Mouse (Mus musculus): ENCODE measurements at regions not wholly inside any gene's neighbourhood (a gene's known extent, or its start where the extent isn't known, plus 50 kb on each side); places are given as distances from the start of the nearest gene placed in this dataset.
"Not testable (repeated sequence)": the region's sequence is repeated elsewhere in the genome, so short reads cannot be mapped to it uniquely, and the experiment has no call there.

DNA sequence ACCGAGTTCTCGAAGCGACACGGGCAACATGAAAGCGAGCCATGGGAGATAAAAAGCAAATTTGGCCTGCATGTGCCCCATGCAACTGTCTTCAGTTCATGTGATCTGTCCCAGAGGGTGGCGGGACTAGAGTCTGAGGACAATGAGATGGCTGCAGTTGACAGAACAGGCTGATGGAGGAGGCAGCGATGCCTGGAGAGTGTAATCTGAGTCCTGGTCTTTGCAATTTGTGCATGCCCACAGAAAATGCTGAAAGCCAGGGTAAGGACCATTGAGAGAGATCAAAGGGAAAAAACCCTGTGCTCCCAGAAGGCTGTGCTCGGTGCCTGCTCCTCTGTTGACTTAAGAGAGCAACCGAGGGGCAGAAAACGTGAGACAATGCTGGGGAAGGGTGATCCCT is 624.8 kb upstream of the BB014433 start:
- DNase-seq, result no peak
- Histone ChIP-seq H3K4me2 (no peak overlapping the region), H3K27ac (no peak overlapping the region), H3K9me3 (replicated peaks) (no peaks in the 10 kb centered on the region), H3K9ac (no peak overlapping the region), H3K27me3 (no peaks in the 10 kb centered on the region), H3K36me3 (no peaks in the 10 kb centered on the region), H3K4me3 (replicated peaks) (no peak overlapping the region), H3K4me1 (replicated peaks) (no peaks in the 10 kb centered on the region)
- no peak for ATAC-seq (ENCODE audit: low read depth)
- WGBS (ENCODE audit: insufficient replicate concordance), result 65% methylated on average over 10 of the region's 10 CpGs

DNA sequence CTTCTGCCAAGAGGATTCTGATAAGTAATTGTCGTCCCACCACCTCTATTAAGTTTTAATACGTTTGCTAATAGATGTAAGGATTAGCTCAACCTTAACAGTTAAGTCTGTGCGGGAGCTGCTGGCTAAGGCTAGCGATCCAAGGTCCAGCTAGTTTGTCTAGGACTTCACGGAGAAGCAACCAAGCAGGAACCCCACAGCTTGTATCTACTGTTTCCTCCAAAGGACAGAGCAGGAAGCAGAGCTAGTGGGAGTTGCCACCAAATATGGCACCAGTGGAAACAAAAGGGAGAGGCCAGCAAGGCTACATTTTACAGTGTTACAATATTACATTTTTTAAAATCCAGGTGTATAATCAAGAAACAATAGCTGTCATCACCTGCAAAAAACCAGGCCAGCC is 624.4 kb upstream of the BB014433 start:
- Histone ChIP-seq H3K9ac (no peak overlapping the region), H3K27ac (no peak overlapping the region), H3K4me2 (no peak overlapping the region), H3K4me1 (replicated peaks) (no peaks in the 10 kb centered on the region), H3K9me3 (replicated peaks) (no peaks in the 10 kb centered on the region), H3K4me3 (replicated peaks) (no peak overlapping the region), H3K27me3 (no peaks in the 10 kb centered on the region), H3K36me3 (no peaks in the 10 kb centered on the region)
- ATAC-seq (ENCODE audit: low read depth), result no peak
- no peak for DNase-seq
- 66% methylated on average over 5 of the region's 5 CpGs for WGBS (ENCODE audit: insufficient replicate concordance)

GRCm38 (mm10) chr8:15669515-15669914 is 623.6 kb upstream of the BB014433 start:
- H3K4me1 ChIP-seq (replicated peaks), result no peaks in the 10 kb centered on the region
- H3K4me3 ChIP-seq (replicated peaks), result no peak overlapping the region
- no peaks in the 10 kb centered on the region for H3K27me3 ChIP-seq
- WGBS (ENCODE audit: insufficient replicate concordance), result 77% methylated on average over 3 of the region's 3 CpGs
- no peak overlapping the region for H3K27ac ChIP-seq
- no peaks in the 10 kb centered on the region for H3K9me3 ChIP-seq (replicated peaks)
- H3K9ac ChIP-seq, result no peak overlapping the region
- ATAC-seq (ENCODE audit: low read depth), result no peak
- H3K4me2 ChIP-seq, result no peak overlapping the region
- DNase-seq, result no peak
- H3K36me3 ChIP-seq, result no peaks in the 10 kb centered on the region

- Histone ChIP-seq H3K9ac (no peak overlapping the region), H3K27me3 (no peaks in the 10 kb centered on the region), H3K4me3 (replicated peaks) (no peak overlapping the region), H3K36me3 (no peaks in the 10 kb centered on the region), H3K4me2 (no peak overlapping the region), H3K4me1 (replicated peaks) (no peaks in the 10 kb centered on the region), H3K27ac (no peak overlapping the region), H3K9me3 (replicated peaks) (peaks cover 7% of the 10 kb centered on the region; the same call in 1 of the 2 replicates)
- 27% methylated on average over 1 of the region's 1 CpGs for WGBS (ENCODE audit: insufficient replicate concordance)
- DNase-seq (no peak), ATAC-seq (ENCODE audit: low read depth) (no peak)
Observed at GRCm38 (mm10) chr8:15660602-15661001, 614.7 kb upstream of the BB014433 start.

- no peak for DNase-seq
- 57% methylated on average over 4 of the region's 4 CpGs for whole genome bisulfite sequencing (ENCODE audit: insufficient replicate concordance)
Observed at GRCm38 (mm10) chr8:15634769-15635366, 589.0 kb upstream of the BB014433 start.

DNA sequence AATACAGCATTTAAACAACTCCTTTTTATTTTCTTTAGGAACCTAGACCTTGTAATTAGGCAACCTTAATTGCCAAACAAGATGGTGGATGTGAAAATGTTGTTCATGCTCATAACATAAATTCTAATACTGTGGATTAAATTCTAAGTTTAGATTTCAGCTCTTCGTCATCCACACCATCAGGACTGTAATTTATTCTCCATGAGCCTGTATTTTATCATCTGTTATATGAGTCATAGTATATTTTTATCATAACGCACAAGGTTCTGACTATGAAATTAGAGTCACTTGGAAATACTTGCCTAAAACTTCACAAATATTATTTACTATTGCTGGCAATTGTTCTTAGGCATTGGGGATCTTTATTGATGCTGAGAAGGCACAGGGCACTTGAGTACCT is 582.7 kb upstream of the BB014433 start:
- Histone ChIP-seq H3K4me2 (no peak overlapping the region), H3K9ac (no peak overlapping the region), H3K27me3 (no peaks in the 10 kb centered on the region), H3K4me3 (replicated peaks) (no peak overlapping the region), H3K4me1 (replicated peaks) (no peaks in the 10 kb centered on the region), H3K9me3 (replicated peaks) (no peaks in the 10 kb centered on the region), H3K27ac (no peak overlapping the region), H3K36me3 (no peaks in the 10 kb centered on the region)
- no peak for DNase-seq
- 48% methylated on average over 2 of the region's 2 CpGs for WGBS (ENCODE audit: insufficient replicate concordance)
- no peak for ATAC-seq (ENCODE audit: low read depth)

More at GRCm38 (mm10) chr8:15634769-15635366, 589.0 kb upstream of the BB014433 start:
- Histone ChIP-seq H3K9ac (no peak overlapping the region), H3K4me2 (no peak overlapping the region), H3K36me3 (no peaks in the 10 kb centered on the region), H3K9me3 (replicated peaks) (no peaks in the 10 kb centered on the region), H3K27ac (no peak overlapping the region), H3K27me3 (no peaks in the 10 kb centered on the region), H3K4me1 (replicated peaks) (no peaks in the 10 kb centered on the region), H3K4me3 (replicated peaks) (no peak overlapping the region)
- ATAC-seq (ENCODE audit: low read depth), result no peak

- not testable (repeated sequence) for H3K36me3 ChIP-seq; H3K9me3 ChIP-seq (replicated peaks); H3K4me3 ChIP-seq (replicated peaks); H3K4me1 ChIP-seq (replicated peaks); H3K9ac ChIP-seq; H3K27me3 ChIP-seq; ATAC-seq (ENCODE audit: low read depth); H3K27ac ChIP-seq; DNase-seq; H3K4me2 ChIP-seq
- WGBS (ENCODE audit: insufficient replicate concordance), result 71% methylated on average over 31 of the region's 31 CpGs
Observed at GRCm38 (mm10) chr8:15623602-15624392, 577.9 kb upstream of the BB014433 start.

- Histone ChIP-seq H3K9me3 (replicated peaks) (no peaks in the 10 kb centered on the region), H3K27me3 (no peaks in the 10 kb centered on the region), H3K36me3 (no peaks in the 10 kb centered on the region), H3K27ac (no peak overlapping the region), H3K4me2 (no peak overlapping the region), H3K9ac (no peak overlapping the region), H3K4me1 (replicated peaks) (no peaks in the 10 kb centered on the region), H3K4me3 (replicated peaks) (no peak overlapping the region)
- DNase-seq, result no peak
- ATAC-seq (ENCODE audit: low read depth), result no peak
- WGBS (ENCODE audit: insufficient replicate concordance), result 62% methylated on average over 8 of the region's 8 CpGs
Observed at GRCm38 (mm10) chr8:15610217-15610616, 564.3 kb upstream of the BB014433 start.

- DNase-seq (no peak), ATAC-seq (ENCODE audit: low read depth) (no peak)
- no peaks in the 10 kb centered on the region for H3K27me3 ChIP-seq
- H3K4me2 ChIP-seq, result no peak overlapping the region
- no peak overlapping the region for H3K27ac ChIP-seq
- H3K9me3 ChIP-seq (replicated peaks), result no peaks in the 10 kb centered on the region
- no peaks in the 10 kb centered on the region for H3K4me1 ChIP-seq (replicated peaks)
- no peaks in the 10 kb centered on the region for H3K36me3 ChIP-seq
- WGBS (ENCODE audit: insufficient replicate concordance), result 34% methylated on average over 7 of the region's 7 CpGs
- no peak overlapping the region for H3K4me3 ChIP-seq (replicated peaks)
- no peak overlapping the region for H3K9ac ChIP-seq
Observed at GRCm38 (mm10) chr8:15607598-15608215, 561.8 kb upstream of the BB014433 start.

- Histone ChIP-seq H3K4me1 (replicated peaks) (no peaks in the 10 kb centered on the region), H3K9ac (no peak overlapping the region), H3K4me3 (replicated peaks) (no peak overlapping the region), H3K27ac (no peak overlapping the region), H3K4me2 (no peak overlapping the region), H3K9me3 (replicated peaks) (no peaks in the 10 kb centered on the region), H3K36me3 (no peaks in the 10 kb centered on the region), H3K27me3 (no peaks in the 10 kb centered on the region)
- 61% methylated on average over 4 of the region's 4 CpGs for WGBS (ENCODE audit: insufficient replicate concordance)
- ATAC-seq (ENCODE audit: low read depth) (no peak), DNase-seq (no peak)
Observed at GRCm38 (mm10) chr8:15601531-15601930, 555.7 kb upstream of the BB014433 start.

DNA sequence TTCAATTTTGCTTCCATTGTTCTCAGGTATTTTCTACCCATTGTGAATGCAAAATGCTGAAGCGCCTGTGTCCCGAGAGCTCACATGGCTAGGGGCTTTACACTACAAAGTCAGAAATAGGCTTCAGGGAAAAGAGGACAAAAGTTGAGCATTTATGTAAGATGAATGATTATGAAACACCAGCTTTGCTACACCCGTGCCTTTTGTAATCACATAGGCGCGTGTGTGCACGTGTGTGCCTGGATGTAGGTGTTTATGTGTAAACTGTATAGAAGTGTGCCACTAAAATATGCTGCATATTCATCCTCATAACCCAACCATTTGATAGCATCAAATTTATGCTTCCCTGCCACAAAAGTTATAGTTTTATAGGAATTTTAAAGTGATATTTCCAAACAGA is 547.2 kb upstream of the BB014433 start:
- H3K27me3 ChIP-seq, result no peaks in the 10 kb centered on the region
- no peak overlapping the region for H3K4me3 ChIP-seq (replicated peaks)
- H3K27ac ChIP-seq, result no peak overlapping the region
- no peaks in the 10 kb centered on the region for H3K4me1 ChIP-seq (replicated peaks)
- H3K4me2 ChIP-seq, result no peak overlapping the region
- no peaks in the 10 kb centered on the region for H3K9me3 ChIP-seq (replicated peaks)
- WGBS (ENCODE audit: insufficient replicate concordance), result 84% methylated on average over 6 of the region's 6 CpGs
- H3K9ac ChIP-seq, result no peak overlapping the region
- ATAC-seq (ENCODE audit: low read depth) (no peak), DNase-seq (no peak)
- H3K36me3 ChIP-seq, result no peaks in the 10 kb centered on the region
